Mouse (Mus musculus): Measurements from ENCODE around the gene Rusc2. TPM values are rescaled to one million over a fixed set of nuclear protein-coding genes. Genes with fewer than 3 reads are reported as not detected.
A peak's percentile ranks its signal among the peaks of the same experiment; 100 is the strongest.

Gene Rusc2
- total and polyA plus RNA-seq, 3 experiments, result 8.7 to 17.1 (median 14.5) TPM

DNA sequence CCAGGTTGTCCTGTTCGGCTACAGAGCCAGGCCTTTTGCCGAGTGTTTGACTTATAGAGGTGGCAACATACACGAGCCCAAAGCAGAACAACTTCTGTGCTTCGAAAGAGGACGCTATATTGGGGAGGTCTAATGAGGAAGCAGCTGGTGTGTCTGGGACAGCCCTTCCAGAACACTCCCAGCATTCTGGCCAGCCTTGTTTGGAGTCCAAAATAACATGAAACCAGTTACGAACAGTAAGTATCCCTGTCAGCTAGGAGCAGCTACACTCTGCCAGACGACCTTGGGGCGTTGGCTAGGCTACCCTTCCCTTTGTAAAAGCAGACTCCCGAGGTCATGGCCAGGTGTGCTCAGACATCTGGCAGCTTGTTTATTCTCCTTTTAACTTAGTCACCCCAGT lies 20.4 kb downstream of the Rusc2 start:
- Histone ChIP-seq H3K36me3 (replicated peaks) (no peaks in the 10 kb centered on the region), H3K9me3 (replicated peaks) (no peaks in the 10 kb centered on the region), H3K27me3 (ENCODE audit: insufficient read depth, low read length) (peaks cover 69% of the 10 kb centered on the region), H3K4me1 (ENCODE audit: insufficient read depth, low read depth, low read length) (peaks cover 4% of the 10 kb centered on the region; the same call in 1 of the 2 replicates), H3K4me3 (ENCODE audit: low read depth, low read length) (no peak overlapping the region)
- ATAC-seq (ENCODE audit: extremely low read depth, insufficient number of reproducible peaks, low FRiP score, poor library complexity, severe bottlenecking), result no peak
- no peak for DNase-seq (ENCODE audit: low spot score)
- TF ChIP-seq GATA1 (IDR thresholded peaks at IDR 0.05; ENCODE audit: borderline replicate concordance, low read length) (no peak), POLR2AphosphoS5 (IDR thresholded peaks at IDR 0.05; ENCODE audit: insufficient replicate concordance, low read depth, low read length) (no peak), TAL1 (conservative IDR thresholded peaks at IDR 0.05; ENCODE audit: low read depth, low read length) (no peak), GATA2 (IDR thresholded peaks at IDR 0.05; ENCODE audit: borderline replicate concordance, low read depth, low read length) (no peak), CTCF (IDR thresholded peaks at IDR 0.05; ENCODE audit: low read depth, low read length) (no peak)

DNA sequence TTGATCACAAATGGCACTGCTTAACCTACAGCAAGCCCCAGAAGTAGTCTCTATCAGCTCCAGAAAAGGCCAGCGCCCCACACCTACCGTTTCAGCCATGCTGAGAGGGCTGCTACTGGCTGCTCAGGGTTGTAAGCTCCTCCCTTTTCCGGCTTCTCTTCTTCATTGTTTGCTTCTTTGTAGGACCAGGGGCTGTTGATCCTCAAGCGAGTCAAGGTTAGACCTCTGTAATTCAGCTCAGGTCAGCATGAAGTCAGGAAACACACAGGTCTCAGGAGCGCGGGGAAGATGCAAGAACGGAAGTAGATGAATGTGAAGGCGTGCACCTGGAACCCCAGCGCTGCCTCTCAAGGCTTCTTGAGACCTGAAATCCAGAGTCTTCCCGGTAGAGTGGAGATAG lies 22.9 kb downstream of the Rusc2 start:
- TF ChIP-seq GATA2 (IDR thresholded peaks at IDR 0.05; ENCODE audit: borderline replicate concordance, low read depth, low read length) (no peak), POLR2AphosphoS5 (IDR thresholded peaks at IDR 0.05; ENCODE audit: insufficient replicate concordance, low read depth, low read length) (no peak), CTCF (IDR thresholded peaks at IDR 0.05; ENCODE audit: low read depth, low read length) (no peak), GATA1 (IDR thresholded peaks at IDR 0.05; ENCODE audit: borderline replicate concordance, low read length) (no peak), TAL1 (conservative IDR thresholded peaks at IDR 0.05; ENCODE audit: low read depth, low read length) (no peak)
- no peak for ATAC-seq (ENCODE audit: extremely low read depth, insufficient number of reproducible peaks, low FRiP score, poor library complexity, severe bottlenecking)

DNA sequence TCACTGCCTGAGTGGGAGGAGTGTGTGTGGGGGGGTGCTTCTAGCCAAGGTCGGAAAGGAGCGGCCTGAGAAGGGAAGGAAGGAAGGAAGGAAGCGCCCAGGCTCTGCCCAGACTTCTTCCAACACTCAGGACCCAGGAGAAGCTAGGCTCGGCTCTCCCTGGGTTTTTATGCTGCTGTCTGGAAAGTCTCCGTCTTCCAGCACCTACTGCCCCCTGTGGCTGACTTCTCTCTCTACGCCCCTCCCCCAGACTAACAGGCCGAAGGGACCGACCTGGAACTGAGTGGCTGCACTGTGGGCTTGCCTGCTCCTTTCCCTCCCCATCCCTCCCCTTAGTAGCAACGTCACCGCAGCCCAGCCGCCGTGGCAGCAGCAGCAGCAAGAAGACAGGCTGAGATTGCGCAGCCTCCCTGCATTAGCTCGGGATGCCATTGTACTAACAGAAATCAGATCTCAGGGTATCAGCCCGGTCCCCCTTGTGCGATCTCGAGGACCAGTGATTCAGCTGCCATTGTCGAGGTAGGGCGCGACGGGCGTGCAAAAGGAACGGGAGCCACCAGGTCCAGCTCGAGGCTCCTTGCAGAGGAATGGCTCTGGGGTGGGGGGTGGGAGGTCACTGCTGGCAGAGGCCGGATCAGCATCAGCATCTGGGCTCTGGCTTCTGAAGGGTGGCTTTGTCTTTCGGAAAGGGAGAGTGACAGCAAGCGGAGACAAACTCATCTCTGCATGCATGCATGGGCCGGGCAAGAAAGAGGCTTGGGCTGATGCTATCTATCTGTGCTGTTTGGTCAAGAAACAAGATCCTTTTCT lies 24.6 kb downstream of the Rusc2 start:
- TF ChIP-seq GATA1 (IDR thresholded peaks at IDR 0.05; ENCODE audit: borderline replicate concordance, low read length), result no peak
- no peak for TF ChIP-seq CTCF (IDR thresholded peaks at IDR 0.05; ENCODE audit: low read depth, low read length)
- TF ChIP-seq GATA2 (IDR thresholded peaks at IDR 0.05; ENCODE audit: borderline replicate concordance, low read depth, low read length), result no peak
- no peak for TF ChIP-seq TAL1 (conservative IDR thresholded peaks at IDR 0.05; ENCODE audit: low read depth, low read length)
- no peak for TF ChIP-seq POLR2AphosphoS5 (IDR thresholded peaks at IDR 0.05; ENCODE audit: insufficient replicate concordance, low read depth, low read length)
- DNase-seq (ENCODE audit: low spot score), result no peak
- no peak for ATAC-seq (ENCODE audit: extremely low read depth, insufficient number of reproducible peaks, low FRiP score, poor library complexity, severe bottlenecking)
- H3K27me3 ChIP-seq (ENCODE audit: insufficient read depth, low read length), result peaks cover 52% of the 10 kb centered on the region
- no peaks in the 10 kb centered on the region for H3K36me3 ChIP-seq (replicated peaks)
- no peak overlapping the region for H3K4me3 ChIP-seq (ENCODE audit: low read depth, low read length)
- no peaks in the 10 kb centered on the region for H3K9me3 ChIP-seq (replicated peaks)
- H3K4me1 ChIP-seq (ENCODE audit: insufficient read depth, low read depth, low read length), result peaks cover 7% of the 10 kb centered on the region

More for the DNA sequence above, 22.9 kb downstream of the Rusc2 start:
- DNase-seq (ENCODE audit: low spot score), result no peak
- H3K4me3 ChIP-seq (ENCODE audit: low read depth, low read length), result no peak overlapping the region
- no peaks in the 10 kb centered on the region for H3K9me3 ChIP-seq (replicated peaks)
- H3K27me3 ChIP-seq (ENCODE audit: insufficient read depth, low read length), result peaks cover 63% of the 10 kb centered on the region
- H3K36me3 ChIP-seq (replicated peaks), result no peaks in the 10 kb centered on the region
- H3K4me1 ChIP-seq (ENCODE audit: insufficient read depth, low read depth, low read length), result peaks cover 4% of the 10 kb centered on the region; the same call in 1 of the 2 replicates

DNA sequence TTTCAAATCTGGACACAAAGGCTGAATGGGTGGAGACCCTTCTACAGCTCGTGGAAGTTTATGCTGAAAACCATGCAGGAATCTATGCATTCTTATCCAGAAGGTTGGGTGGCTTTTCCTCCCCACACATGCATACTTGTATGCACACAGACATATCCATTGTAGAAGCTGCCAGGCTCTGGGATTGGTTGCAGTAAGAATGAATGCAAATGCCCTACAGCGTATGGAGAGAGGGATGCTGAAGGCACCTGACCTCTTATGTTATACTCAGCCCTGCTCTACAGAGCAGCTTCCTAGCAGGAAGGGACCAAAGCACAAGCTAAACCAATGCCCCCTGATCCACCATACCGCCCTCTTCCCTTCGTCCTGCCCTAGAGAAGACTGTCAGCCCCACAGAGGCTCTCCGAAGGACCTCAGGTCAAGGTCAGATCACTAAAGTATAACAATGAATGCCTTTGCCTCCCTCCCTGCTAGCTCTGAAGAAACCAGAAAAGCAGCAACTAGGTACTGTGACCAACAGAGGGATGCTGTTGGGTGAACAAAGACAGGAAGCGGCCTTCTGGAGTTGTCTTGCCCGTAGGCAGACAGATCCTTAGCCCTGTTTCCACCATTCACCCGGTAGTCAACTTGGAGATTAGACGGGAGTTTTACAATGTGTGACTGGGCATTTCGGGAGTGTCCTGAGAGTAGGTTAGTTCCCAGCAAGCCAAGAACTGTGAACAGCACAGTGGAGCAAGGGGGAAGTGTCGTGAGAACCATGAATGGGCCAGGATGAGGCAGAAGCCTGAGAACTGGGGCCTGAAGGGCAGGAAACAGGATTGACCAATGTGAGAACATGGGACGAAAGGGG lies 25.5 kb downstream of the Rusc2 start:
- Histone ChIP-seq H3K4me1 (ENCODE audit: insufficient read depth, low read depth, low read length) (peaks cover 11% of the 10 kb centered on the region), H3K4me3 (ENCODE audit: low read depth, low read length) (no peak overlapping the region), H3K36me3 (replicated peaks) (no peaks in the 10 kb centered on the region), H3K9me3 (replicated peaks) (no peaks in the 10 kb centered on the region), H3K27me3 (ENCODE audit: insufficient read depth, low read length) (peaks cover 45% of the 10 kb centered on the region)
- no peak for TF ChIP-seq GATA2 (IDR thresholded peaks at IDR 0.05; ENCODE audit: borderline replicate concordance, low read depth, low read length)
- no peak for TF ChIP-seq POLR2AphosphoS5 (IDR thresholded peaks at IDR 0.05; ENCODE audit: insufficient replicate concordance, low read depth, low read length)
- no peak for TF ChIP-seq TAL1 (conservative IDR thresholded peaks at IDR 0.05; ENCODE audit: low read depth, low read length)
- TF ChIP-seq CTCF (IDR thresholded peaks at IDR 0.05; ENCODE audit: low read depth, low read length), result no peak
- ATAC-seq (ENCODE audit: extremely low read depth, insufficient number of reproducible peaks, low FRiP score, poor library complexity, severe bottlenecking), result no peak
- no peak for DNase-seq (ENCODE audit: low spot score)

DNA sequence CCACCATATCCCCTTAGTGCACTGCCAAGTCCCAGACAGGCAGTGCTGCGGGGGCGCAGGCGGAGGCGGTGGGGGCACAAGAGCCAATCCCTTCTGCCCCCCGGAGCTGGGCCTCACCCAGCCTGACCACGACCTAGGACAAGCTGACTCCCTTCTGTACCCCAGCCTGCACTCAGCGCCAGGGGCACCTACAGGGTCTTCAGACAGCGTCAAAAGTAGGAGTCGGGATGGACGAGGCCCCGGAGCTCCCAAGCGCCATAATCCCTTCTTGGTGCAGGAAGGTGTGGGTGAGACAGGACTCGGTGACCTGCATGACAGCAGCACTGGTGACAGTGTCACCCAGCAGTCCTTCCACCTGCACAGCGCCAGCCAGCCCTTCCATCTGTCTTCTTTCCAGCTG lies 33.0 kb downstream of the Rusc2 start:
- Histone ChIP-seq H3K27me3 (ENCODE audit: insufficient read depth, low read length) (no peaks in the 10 kb centered on the region), H3K36me3 (replicated peaks) (peaks cover 2% of the 10 kb centered on the region), H3K4me1 (ENCODE audit: insufficient read depth, low read depth, low read length) (peaks cover 68% of the 10 kb centered on the region), H3K9me3 (replicated peaks) (peaks cover 23% of the 10 kb centered on the region), H3K4me3 (ENCODE audit: low read depth, low read length) (peak overlapping the region; percentile 45; the same call in 1 of the 2 replicates)
- ATAC-seq (ENCODE audit: extremely low read depth, insufficient number of reproducible peaks, low FRiP score, poor library complexity, severe bottlenecking), result no peak
- TF ChIP-seq GATA2 (IDR thresholded peaks at IDR 0.05; ENCODE audit: borderline replicate concordance, low read depth, low read length) (no peak), TAL1 (conservative IDR thresholded peaks at IDR 0.05; ENCODE audit: low read depth, low read length) (no peak), CTCF (IDR thresholded peaks at IDR 0.05; ENCODE audit: low read depth, low read length) (no peak), GATA1 (IDR thresholded peaks at IDR 0.05; ENCODE audit: borderline replicate concordance, low read length) (no peak), POLR2AphosphoS5 (IDR thresholded peaks at IDR 0.05; ENCODE audit: insufficient replicate concordance, low read depth, low read length) (no peak)
- no peak for DNase-seq (ENCODE audit: low spot score)

Data from G1E (cell line).